Mouse (Mus musculus): ENCODE measurements around the gene Gabbr2. TPM values are rescaled to one million over a fixed set of nuclear protein-coding genes. Genes with fewer than 3 reads are reported as not detected.

Gabbr2 gene
- polyA plus RNA-seq, 1 experiment from 2014 or later, result 0.03 TPM

DNA sequence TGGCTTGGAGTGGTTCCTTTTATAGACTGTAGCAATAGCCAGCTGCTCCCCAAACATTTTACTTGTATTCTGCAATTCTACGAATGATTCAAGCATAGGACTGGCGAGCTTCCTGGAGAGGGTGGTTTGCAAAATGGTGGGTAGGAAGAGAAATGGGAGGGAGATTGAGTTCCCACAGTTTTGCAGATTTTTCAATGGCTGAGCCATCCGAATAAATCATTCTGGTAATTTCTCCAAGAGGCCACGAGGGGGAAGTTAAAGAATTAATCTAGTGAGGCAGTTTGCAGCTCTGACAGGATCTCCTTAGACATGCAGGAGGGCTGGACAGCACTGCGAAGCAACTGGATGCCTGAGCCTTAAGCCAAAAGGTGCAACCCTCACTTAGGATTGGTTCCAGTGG, 256.8 kb downstream of the Gabbr2 start:
- Histone ChIP-seq H3K27me3 (ENCODE audit: control insufficient read depth, insufficient read depth, low read length) (peaks cover 3% of the 10 kb centered on the region), H3K9ac (ENCODE audit: low read length) (no peak overlapping the region), H3K9me3 (replicated peaks; ENCODE audit: control insufficient read depth, low read length) (no peaks in the 10 kb centered on the region), H3K4me1 (ENCODE audit: control insufficient read depth, insufficient read depth, low read length) (0 out of 2 replicates have a peak, but pooled peaks cover 3% of the 10 kb centered on the region), H3K4me2 (ENCODE audit: low read depth, low read length) (no peak overlapping the region), H3K4me3 (ENCODE audit: low read length) (no peak overlapping the region), H3K27ac (ENCODE audit: low read length) (no peak overlapping the region), H3K36me3 (ENCODE audit: control insufficient read depth, insufficient read depth) (no peaks in the 10 kb centered on the region)
- WGBS, result 52% methylated on average over 5 of the region's 5 CpGs
- ATAC-seq (replicated peaks; ENCODE audit: extremely low read depth, insufficient read depth, low FRiP score), result no peak

DNA sequence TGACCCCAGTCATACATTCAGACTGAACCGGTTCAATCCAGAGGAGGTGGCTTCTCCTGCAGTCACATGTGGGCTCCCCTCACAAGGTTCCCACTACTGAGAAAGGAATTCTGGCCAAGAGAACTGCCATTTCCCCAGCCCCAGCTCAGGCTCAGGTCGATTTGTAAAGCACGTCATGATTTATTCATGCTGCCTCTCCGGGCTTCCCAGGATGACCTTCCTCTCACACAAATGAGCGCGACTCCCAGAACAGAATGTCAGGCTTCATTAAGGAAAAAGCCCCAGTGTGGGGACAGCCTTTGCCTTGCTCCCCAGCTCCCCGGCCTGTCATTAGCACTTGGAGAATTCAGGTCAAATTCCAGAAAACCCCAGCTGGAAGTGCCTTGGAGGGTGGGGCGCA, 260.1 kb downstream of the Gabbr2 start:
- Histone ChIP-seq H3K27me3 (ENCODE audit: control insufficient read depth, insufficient read depth, low read length) (no peaks in the 10 kb centered on the region; the same call in 1 of the 2 replicates), H3K9me3 (replicated peaks; ENCODE audit: control insufficient read depth, low read length) (no peaks in the 10 kb centered on the region), H3K4me2 (ENCODE audit: low read depth, low read length) (no peak overlapping the region), H3K27ac (ENCODE audit: low read length) (no peak overlapping the region), H3K4me3 (ENCODE audit: low read length) (no peak overlapping the region), H3K36me3 (ENCODE audit: control insufficient read depth, insufficient read depth) (no peaks in the 10 kb centered on the region), H3K9ac (ENCODE audit: low read length) (no peak overlapping the region), H3K4me1 (ENCODE audit: control insufficient read depth, insufficient read depth, low read length) (no peaks in the 10 kb centered on the region)
- 34% methylated on average over 8 of the region's 8 CpGs for WGBS
- ATAC-seq (replicated peaks; ENCODE audit: extremely low read depth, insufficient read depth, low FRiP score), result no peak

DNA sequence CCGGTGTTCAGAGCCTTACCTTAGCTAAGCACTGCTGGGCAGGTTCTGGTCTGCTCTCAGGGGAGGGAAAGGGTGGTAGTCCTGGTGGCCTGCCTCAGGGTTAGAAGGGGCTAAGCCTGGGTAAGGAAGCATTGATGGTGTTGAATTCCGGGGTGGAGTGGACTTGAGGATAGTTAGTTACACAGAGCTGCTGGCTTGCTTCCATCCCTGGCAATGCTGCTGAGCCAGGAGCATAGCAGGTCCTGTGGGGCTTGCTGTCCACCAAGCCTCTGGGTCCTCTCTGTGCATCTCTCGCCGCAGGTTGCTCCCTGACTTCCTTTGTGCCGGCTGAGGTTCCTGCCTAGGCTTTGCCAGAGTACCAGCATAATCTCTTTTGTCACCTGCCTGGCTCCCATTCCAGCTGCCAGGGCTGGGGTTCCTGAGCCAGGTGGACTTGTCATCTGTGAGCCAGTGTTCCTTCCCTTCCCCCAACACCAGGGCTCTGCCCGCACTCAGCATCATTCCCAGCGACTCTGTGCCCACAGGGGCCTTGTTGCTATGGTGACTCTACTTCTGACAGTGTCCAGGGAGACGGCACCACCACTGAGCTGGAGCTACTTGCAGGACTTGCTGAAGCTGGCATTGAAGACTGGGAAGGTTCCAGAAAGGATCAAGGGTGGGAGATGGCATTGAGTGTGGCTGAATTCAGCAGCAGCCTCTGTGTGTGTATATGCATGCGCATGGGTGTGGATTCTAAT, 262.2 kb downstream of the Gabbr2 start:
- no peak overlapping the region for H3K27ac ChIP-seq (ENCODE audit: low read length)
- H3K27me3 ChIP-seq (ENCODE audit: control insufficient read depth, insufficient read depth, low read length), result no peaks in the 10 kb centered on the region
- H3K4me1 ChIP-seq (ENCODE audit: control insufficient read depth, insufficient read depth, low read length), result no peaks in the 10 kb centered on the region
- ATAC-seq (replicated peaks; ENCODE audit: extremely low read depth, insufficient read depth, low FRiP score), result no peak
- no peaks in the 10 kb centered on the region for H3K36me3 ChIP-seq (ENCODE audit: control insufficient read depth, insufficient read depth)
- no peak overlapping the region for H3K4me2 ChIP-seq (ENCODE audit: low read depth, low read length)
- no peak overlapping the region for H3K4me3 ChIP-seq (ENCODE audit: low read length)
- H3K9me3 ChIP-seq (replicated peaks; ENCODE audit: control insufficient read depth, low read length), result no peaks in the 10 kb centered on the region
- 68% methylated on average over 9 of the region's 9 CpGs for WGBS
- H3K9ac ChIP-seq (ENCODE audit: low read length), result no peak overlapping the region

DNA sequence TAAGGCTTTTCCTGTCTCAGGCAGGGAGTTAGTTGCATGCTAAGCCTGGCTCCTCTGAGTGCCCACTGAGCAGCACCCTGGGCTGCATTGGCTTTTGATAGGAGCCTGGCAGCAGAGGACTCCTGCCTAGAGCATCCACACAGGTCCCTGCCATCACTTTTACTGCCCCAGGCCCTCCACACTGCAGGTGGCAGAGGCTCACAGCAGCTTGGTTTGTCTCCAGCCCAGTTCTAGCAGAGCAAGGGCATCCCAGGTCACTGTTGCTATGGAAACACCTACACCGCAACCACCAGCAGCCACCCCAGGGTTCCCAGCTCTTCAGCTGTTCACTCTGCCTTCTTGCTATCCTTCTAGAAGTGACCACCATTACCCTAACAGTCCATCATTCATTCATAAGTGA, 263.4 kb downstream of the Gabbr2 start:
- H3K27ac ChIP-seq (ENCODE audit: low read length), result no peak overlapping the region
- 50% methylated on average over 1 of the region's 1 CpGs for WGBS
- no peak overlapping the region for H3K9ac ChIP-seq (ENCODE audit: low read length)
- no peak overlapping the region for H3K4me3 ChIP-seq (ENCODE audit: low read length)
- no peaks in the 10 kb centered on the region for H3K9me3 ChIP-seq (replicated peaks; ENCODE audit: control insufficient read depth, low read length)
- H3K4me1 ChIP-seq (ENCODE audit: control insufficient read depth, insufficient read depth, low read length), result no peaks in the 10 kb centered on the region
- no peaks in the 10 kb centered on the region for H3K36me3 ChIP-seq (ENCODE audit: control insufficient read depth, insufficient read depth)
- ATAC-seq (replicated peaks; ENCODE audit: extremely low read depth, insufficient read depth, low FRiP score), result no peak
- H3K27me3 ChIP-seq (ENCODE audit: control insufficient read depth, insufficient read depth, low read length), result no peaks in the 10 kb centered on the region
- H3K4me2 ChIP-seq (ENCODE audit: low read depth, low read length), result no peak overlapping the region

DNA sequence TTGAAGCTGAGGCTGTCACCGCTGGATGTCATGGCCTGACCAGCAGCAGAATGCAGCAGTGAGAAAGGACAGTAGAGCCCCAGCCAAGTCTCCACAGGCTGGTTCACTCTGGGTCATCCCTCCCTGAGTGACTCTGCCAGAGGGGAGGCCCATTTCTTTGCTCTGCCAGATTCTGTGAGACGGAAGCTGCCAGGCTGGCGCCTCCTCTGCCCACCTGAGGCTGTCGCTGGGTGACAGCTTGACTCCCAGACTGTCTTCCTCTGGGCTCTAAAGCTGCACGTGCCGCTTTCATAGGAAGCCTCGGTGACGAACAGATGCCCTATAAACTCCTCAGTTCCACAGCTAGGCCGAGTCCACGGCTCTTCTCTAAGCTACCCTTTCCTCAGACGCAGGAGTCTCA, 264.5 kb downstream of the Gabbr2 start:
- ATAC-seq (replicated peaks; ENCODE audit: extremely low read depth, insufficient read depth, low FRiP score), result no peak

DNA sequence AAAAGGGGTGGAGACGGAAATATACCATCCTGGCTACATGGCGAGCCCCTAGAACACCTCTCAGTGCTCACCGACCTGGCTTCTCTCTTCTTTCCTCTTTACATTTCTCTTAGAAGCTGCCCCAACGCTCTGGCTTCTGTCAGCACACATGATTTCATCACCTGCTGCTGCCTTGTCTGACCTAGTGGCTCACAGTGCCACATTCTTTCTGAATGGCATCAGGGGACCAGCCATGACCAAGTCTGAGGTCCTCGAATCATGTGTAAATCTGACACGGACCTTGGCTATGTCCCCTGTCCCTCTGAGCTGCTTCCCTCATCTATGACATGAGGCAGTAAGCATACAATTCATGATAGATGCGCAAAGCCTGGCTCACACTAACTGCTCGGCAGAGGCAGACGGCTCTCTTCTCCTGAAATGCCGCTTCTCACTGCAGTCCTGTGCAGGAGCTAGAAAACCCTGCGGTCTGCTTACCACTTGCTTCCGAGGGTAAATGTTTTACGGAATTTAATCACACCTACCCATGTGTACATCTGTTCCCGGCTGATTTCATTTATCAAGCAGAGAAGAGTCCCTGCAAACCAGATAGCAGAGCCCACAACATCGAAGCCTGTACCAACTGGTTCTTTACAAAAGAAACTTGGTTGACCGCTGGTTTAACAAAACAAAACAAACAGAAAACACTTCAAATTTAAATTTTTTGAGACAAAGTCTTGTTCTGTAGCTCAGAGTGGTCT, 270.7 kb downstream of the Gabbr2 start:
- 52% methylated on average over 16 of the region's 16 CpGs for WGBS
- Histone ChIP-seq H3K4me2 (ENCODE audit: low read depth, low read length) (no peak overlapping the region), H3K9ac (ENCODE audit: low read length) (no peak overlapping the region), H3K27me3 (ENCODE audit: control insufficient read depth, insufficient read depth, low read length) (no peaks in the 10 kb centered on the region), H3K36me3 (ENCODE audit: control insufficient read depth, insufficient read depth) (no peaks in the 10 kb centered on the region), H3K9me3 (replicated peaks; ENCODE audit: control insufficient read depth, low read length) (no peaks in the 10 kb centered on the region), H3K4me1 (ENCODE audit: control insufficient read depth, insufficient read depth, low read length) (no peaks in the 10 kb centered on the region), H3K27ac (ENCODE audit: low read length) (no peak overlapping the region), H3K4me3 (ENCODE audit: low read length) (no peak overlapping the region)
- peak; percentile 60 for ATAC-seq (replicated peaks; ENCODE audit: extremely low read depth, insufficient read depth, low FRiP score)

More for the DNA sequence above, 264.5 kb downstream of the Gabbr2 start:
- H3K4me3 ChIP-seq (ENCODE audit: low read length), result no peak overlapping the region
- no peak overlapping the region for H3K4me2 ChIP-seq (ENCODE audit: low read depth, low read length)
- no peaks in the 10 kb centered on the region for H3K27me3 ChIP-seq (ENCODE audit: control insufficient read depth, insufficient read depth, low read length)
- H3K27ac ChIP-seq (ENCODE audit: low read length), result no peak overlapping the region
- H3K9me3 ChIP-seq (replicated peaks; ENCODE audit: control insufficient read depth, low read length), result no peaks in the 10 kb centered on the region
- WGBS, result 79% methylated on average over 11 of the region's 11 CpGs
- H3K9ac ChIP-seq (ENCODE audit: low read length), result no peak overlapping the region
- no peaks in the 10 kb centered on the region for H3K36me3 ChIP-seq (ENCODE audit: control insufficient read depth, insufficient read depth)
- no peaks in the 10 kb centered on the region for H3K4me1 ChIP-seq (ENCODE audit: control insufficient read depth, insufficient read depth, low read length)

DNA sequence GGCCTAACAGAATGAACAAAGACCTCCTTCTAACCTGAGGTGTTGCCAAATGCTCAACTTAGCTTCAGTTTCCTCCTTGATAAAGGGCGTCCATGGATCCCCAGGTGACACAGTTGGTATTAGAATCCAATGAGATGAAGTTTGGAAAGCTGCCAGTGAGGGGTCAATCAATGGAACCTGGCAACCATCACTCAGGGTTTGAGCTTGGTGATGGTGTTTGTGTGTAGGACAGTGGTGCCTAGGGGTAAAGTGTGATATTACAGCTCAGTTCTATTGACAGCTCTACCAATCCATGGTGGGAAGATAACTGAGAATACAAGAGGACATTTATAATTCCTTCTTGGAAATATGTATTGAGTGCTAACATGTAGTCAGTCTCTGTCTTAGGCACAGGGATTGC, 271.6 kb downstream of the Gabbr2 start:
- Histone ChIP-seq H3K4me2 (ENCODE audit: low read depth, low read length) (no peak overlapping the region), H3K27ac (ENCODE audit: low read length) (no peak overlapping the region), H3K4me1 (ENCODE audit: control insufficient read depth, insufficient read depth, low read length) (no peaks in the 10 kb centered on the region), H3K27me3 (ENCODE audit: control insufficient read depth, insufficient read depth, low read length) (no peaks in the 10 kb centered on the region), H3K4me3 (ENCODE audit: low read length) (no peak overlapping the region), H3K36me3 (ENCODE audit: control insufficient read depth, insufficient read depth) (no peaks in the 10 kb centered on the region), H3K9me3 (replicated peaks; ENCODE audit: control insufficient read depth, low read length) (no peaks in the 10 kb centered on the region), H3K9ac (ENCODE audit: low read length) (no peak overlapping the region)
- no peak for ATAC-seq (replicated peaks; ENCODE audit: extremely low read depth, insufficient read depth, low FRiP score)
- 46% methylated on average over 1 of the region's 1 CpGs for WGBS

DNA sequence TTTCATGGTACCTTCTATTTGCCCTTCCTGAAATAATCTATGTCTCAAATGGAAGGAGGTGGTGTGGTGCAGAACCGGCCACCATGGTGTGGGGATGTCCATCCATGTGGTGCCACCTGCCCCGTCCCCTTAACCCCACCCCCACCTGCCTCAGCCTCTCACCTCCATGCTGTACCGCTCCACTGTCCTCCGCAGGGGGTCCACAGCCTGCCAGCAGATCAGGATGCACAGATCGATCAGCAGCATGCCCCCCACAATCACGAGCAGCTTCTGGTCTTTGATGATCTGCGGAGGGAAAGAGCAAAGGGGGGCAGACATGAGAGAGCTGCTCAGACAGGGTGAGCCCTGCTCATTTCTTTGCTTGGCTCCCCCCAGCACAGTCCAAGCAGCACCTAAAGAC, 273.0 kb downstream of the Gabbr2 start:
- H3K27ac ChIP-seq (ENCODE audit: low read length), result no peak overlapping the region
- H3K36me3 ChIP-seq (ENCODE audit: control insufficient read depth, insufficient read depth), result no peaks in the 10 kb centered on the region
- no peaks in the 10 kb centered on the region for H3K27me3 ChIP-seq (ENCODE audit: control insufficient read depth, insufficient read depth, low read length)
- no peak for ATAC-seq (replicated peaks; ENCODE audit: extremely low read depth, insufficient read depth, low FRiP score)
- H3K4me1 ChIP-seq (ENCODE audit: control insufficient read depth, insufficient read depth, low read length), result no peaks in the 10 kb centered on the region
- WGBS, result 41% methylated on average over 7 of the region's 7 CpGs
- no peak overlapping the region for H3K4me2 ChIP-seq (ENCODE audit: low read depth, low read length)
- H3K9me3 ChIP-seq (replicated peaks; ENCODE audit: control insufficient read depth, low read length), result no peaks in the 10 kb centered on the region
- no peak overlapping the region for H3K9ac ChIP-seq (ENCODE audit: low read length)
- H3K4me3 ChIP-seq (ENCODE audit: low read length), result no peak overlapping the region

DNA sequence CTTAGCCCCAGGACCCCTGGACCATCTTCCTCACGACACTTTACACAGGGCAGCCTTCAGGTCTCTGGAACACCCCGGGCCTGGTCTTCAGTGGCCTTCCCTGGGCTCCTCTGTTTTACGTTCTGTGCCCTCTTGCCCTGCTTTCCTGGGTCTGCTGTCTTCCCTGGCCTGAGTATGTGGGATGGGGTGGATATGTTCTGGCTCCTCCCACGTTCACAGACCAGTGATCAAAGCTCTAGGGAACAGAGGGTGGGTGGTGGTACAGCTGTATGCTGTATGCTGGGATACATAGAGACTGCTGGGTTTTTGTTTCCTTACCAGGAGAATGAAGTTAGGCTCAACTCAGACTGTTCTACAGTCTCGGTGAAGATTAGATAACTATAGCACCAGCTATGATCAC, 274.5 kb downstream of the Gabbr2 start:
- H3K4me3 ChIP-seq (ENCODE audit: low read length), result no peak overlapping the region
- H3K27me3 ChIP-seq (ENCODE audit: control insufficient read depth, insufficient read depth, low read length), result no peaks in the 10 kb centered on the region
- no peaks in the 10 kb centered on the region for H3K9me3 ChIP-seq (replicated peaks; ENCODE audit: control insufficient read depth, low read length)
- no peak overlapping the region for H3K4me2 ChIP-seq (ENCODE audit: low read depth, low read length)
- no peak overlapping the region for H3K9ac ChIP-seq (ENCODE audit: low read length)
- H3K4me1 ChIP-seq (ENCODE audit: control insufficient read depth, insufficient read depth, low read length), result no peaks in the 10 kb centered on the region
- no peak for ATAC-seq (replicated peaks; ENCODE audit: extremely low read depth, insufficient read depth, low FRiP score)
- no peak overlapping the region for H3K27ac ChIP-seq (ENCODE audit: low read length)
- 46% methylated on average over 5 of the region's 5 CpGs for WGBS
- no peaks in the 10 kb centered on the region for H3K36me3 ChIP-seq (ENCODE audit: control insufficient read depth, insufficient read depth)

Data from heart, embryonic 16.5 days (tissue).